In the genomic region with DNA sequence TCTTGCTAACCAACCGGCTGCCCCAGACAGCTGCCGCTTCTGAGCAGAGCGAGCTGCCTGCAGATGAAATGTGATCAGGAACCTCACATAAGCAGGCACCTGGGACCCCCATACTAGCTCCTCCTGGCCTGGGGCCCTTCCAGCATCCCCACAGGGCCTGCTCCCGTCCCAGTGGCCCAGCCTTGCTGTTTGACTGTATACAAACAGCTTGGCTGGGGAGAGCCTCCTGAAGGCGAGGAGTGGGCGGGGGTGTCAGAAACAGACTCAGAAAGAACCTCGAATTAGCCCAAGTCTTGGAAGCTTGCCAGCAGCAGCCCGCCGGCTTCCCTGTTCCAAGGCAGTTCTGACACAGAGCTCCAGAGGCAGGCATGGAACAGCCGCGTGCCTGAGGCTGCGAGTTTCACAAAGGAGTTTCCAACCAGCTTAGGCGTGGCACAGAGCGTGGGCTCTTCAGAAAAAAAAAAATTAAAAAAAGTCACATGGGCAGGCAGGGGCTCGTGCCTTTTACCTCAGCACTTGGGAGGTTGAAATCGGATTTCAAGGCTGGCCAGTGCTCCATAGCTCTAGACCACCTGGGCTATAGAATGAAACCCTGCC, we compare ENCODE assay signal across 8 mouse cellular contexts. TPM values are rescaled to one million over a fixed set of nuclear protein-coding genes. Genes with fewer than 3 reads are reported as not detected.
DNase-seq lines count a peak whose midpoint lies in the region; ATAC-seq and TF ChIP-seq lines count a peak whose summit lies in the region.

No protein-coding gene starts in this region.

- 0 out of 2 replicates have a peak overlapping the region, but pooled peaks have one; percentile 24 for H3K9ac ChIP-seq in hindbrain, postnatal 0 days (replicated peaks; ENCODE audit: low read length)
- peak overlapping the region; percentile 22; the same call in 1 of the 2 replicates for H3K9ac ChIP-seq in neural tube, embryonic 13.5 days

- peak; percentile 59 to 67 for DNase-seq in cerebellum, adult 2 months
- DNase-seq in cerebellum, adult 11 months: no peak
- peak; percentile 67 to 80 for DNase-seq in cerebellum, postnatal 25 days
- peak; percentile 47 to 63 for DNase-seq in gastrocnemius, adult 8-10 months (ENCODE audit: low spot score in 2 of 2)
- DNase-seq in hindbrain, postnatal 0 days (ENCODE audit: low spot score): peak; percentile 90
- DNase-seq in left cerebral cortex, postnatal 36 days (ENCODE audit: low spot score in 2 of 2): peak; percentile 97
- DNase-seq in thymus, postnatal 0 days (ENCODE audit: low spot score): no peak

- 0 out of 2 replicates have a peak overlapping the region, but pooled peaks have one; percentile 13 for H3K4me2 ChIP-seq in hindbrain, postnatal 0 days (ENCODE audit: low read depth, low read length)
- H3K4me2 ChIP-seq in neural tube, embryonic 13.5 days: peak overlapping the region; percentile 16; the same call in 1 of the 2 replicates

- peak; percentile 61; the same call in 1 of the 2 replicates for ATAC-seq in hindbrain, postnatal 0 days
- ATAC-seq in neural tube, embryonic 13.5 days (ENCODE audit: low read depth): peak; percentile 70

- no peaks in the 10 kb centered on the region for H3K9me3 ChIP-seq in hindbrain, postnatal 0 days (ENCODE audit: low read length)
- H3K9me3 ChIP-seq in neural tube, embryonic 13.5 days: no peaks in the 10 kb centered on the region

- H3K27ac ChIP-seq in cerebellum, adult 2 months (ENCODE audit: insufficient read depth, low read length): no peak overlapping the region
- peak overlapping the region; percentile 56; the same call in 1 of the 2 replicates for H3K27ac ChIP-seq in hindbrain, postnatal 0 days
- peak overlapping the region; percentile 83 for H3K27ac ChIP-seq in neural tube, embryonic 13.5 days (replicated peaks)

- no peaks in the 10 kb centered on the region for H3K27me3 ChIP-seq in cerebellum, adult 2 months (ENCODE audit: control insufficient read depth, insufficient read depth, low read length)
- H3K27me3 ChIP-seq in hindbrain, postnatal 0 days (ENCODE audit: insufficient read depth, low read length): no peaks in the 10 kb centered on the region
- H3K27me3 ChIP-seq in neural tube, embryonic 13.5 days: no peaks in the 10 kb centered on the region

- intact Hi-C loops in left cerebral cortex, postnatal 36 days (cut with DNase I): loop anchor here (2.0 to 10.0 kb wide), 2 partner anchors 98 to 182 kb away; no protein-coding TSS in a partner anchor

- H3K36me3 ChIP-seq in hindbrain, postnatal 0 days (ENCODE audit: insufficient read depth, low read length): no peaks in the 10 kb centered on the region
- H3K36me3 ChIP-seq in neural tube, embryonic 13.5 days: no peaks in the 10 kb centered on the region

- peaks cover 7% of the 10 kb centered on the region for H3K4me1 ChIP-seq in cerebellum, adult 2 months (ENCODE audit: control insufficient read depth, insufficient read depth, low read length)
- H3K4me1 ChIP-seq in hindbrain, postnatal 0 days (ENCODE audit: insufficient read depth, low read length): peaks cover 17% of the 10 kb centered on the region
- peaks cover 70% of the 10 kb centered on the region for H3K4me1 ChIP-seq in neural tube, embryonic 13.5 days (replicated peaks)

- no peak overlapping the region for H3K4me3 ChIP-seq in cerebellum, adult 2 months (replicated peaks; ENCODE audit: insufficient read depth, low read depth, low read length)
- no peak overlapping the region for H3K4me3 ChIP-seq in hindbrain, postnatal 0 days (ENCODE audit: low read length)
- 0 out of 2 replicates have a peak overlapping the region, but pooled peaks have one; percentile 3 for H3K4me3 ChIP-seq in neural tube, embryonic 13.5 days

- TF ChIP-seq POLR2A in cerebellum, adult 2 months (IDR thresholded peaks at IDR 0.05; ENCODE audit: borderline replicate concordance, insufficient read depth, low read length): no peak

- no peak for TF ChIP-seq CTCF in cerebellum, adult 2 months (IDR thresholded peaks at IDR 0.05; ENCODE audit: borderline replicate concordance, insufficient read depth, low read depth, low read length)
- TF ChIP-seq CTCF in hindbrain, postnatal 0 days (IDR thresholded peaks at IDR 0.05; ENCODE audit: low read depth): no peak

- 31% methylated on average over 16 of the region's 16 CpGs for WGBS in cerebellum, adult 2 months
- WGBS in hindbrain, postnatal 0 days: 9% methylated on average over 16 of the region's 16 CpGs
- 20% methylated on average over 16 of the region's 16 CpGs for WGBS in neural tube, embryonic 13.5 days

RNA-seq across cellular contexts. Expression of a gene that starts 36.2 kb away (rescaled TPM):
- 15.6 and 18.7 TPM in 2 replicates for polyA plus RNA-seq in cerebellum, adult 2 months (2012; rRNA removed)
- 1 to 10 TPM; 1.2 to 2.1 (median 1.4) TPM for total RNA-seq in gastrocnemius, adult 8-10 months (2022)
- 0.86 and 9.0 TPM in 2 replicates for total RNA-seq in hindbrain, postnatal 0 days (2014; rRNA removed)
- 8.9 and 10.0 TPM in 2 replicates for polyA plus RNA-seq in hindbrain, postnatal 0 days (2015; fragmentation: Nextera tagmentation; extraction: Ambion mirVana)
- total RNA-seq in left cerebral cortex, postnatal 36 days (2021): 10 to 100 TPM in 1 of 2 experiments, 1 to 10 TPM in 1; 8.4 to 11.6 TPM
- 5.6 and 5.7 TPM in 2 replicates for polyA plus RNA-seq in neural tube, embryonic 13.5 days (2015; fragmentation: Nextera tagmentation; extraction: Ambion mirVana)
- 2.7 and 2.9 TPM in 2 replicates for polyA plus RNA-seq in thymus, postnatal 0 days (2015; fragmentation: Nextera tagmentation; extraction: Ambion mirVana)

RNA-seq across cellular contexts. Expression of a gene that starts 36.4 kb away (rescaled TPM):
- polyA plus RNA-seq in cerebellum, adult 2 months (2012; rRNA removed): 102 and 104 TPM in 2 replicates
- total RNA-seq in gastrocnemius, adult 8-10 months (2022): 10 to 100 TPM; 52.2 to 64.6 (median 59.8) TPM
- total RNA-seq in hindbrain, postnatal 0 days (2014; rRNA removed): 85.4 and 93.5 TPM in 2 replicates
- 129 and 136 TPM in 2 replicates for polyA plus RNA-seq in hindbrain, postnatal 0 days (2015; fragmentation: Nextera tagmentation; extraction: Ambion mirVana)
- total RNA-seq in left cerebral cortex, postnatal 36 days (2021): 10 to 100 TPM; 65.6 to 67.3 TPM
- 136 and 141 TPM in 2 replicates for polyA plus RNA-seq in neural tube, embryonic 13.5 days (2015; fragmentation: Nextera tagmentation; extraction: Ambion mirVana)
- polyA plus RNA-seq in thymus, postnatal 0 days (2015; fragmentation: Nextera tagmentation; extraction: Ambion mirVana): 184 and 189 TPM in 2 replicates

RNA-seq across cellular contexts. Expression of a gene that starts 55.7 kb away (rescaled TPM):
- 32.0 and 38.1 TPM in 2 replicates for polyA plus RNA-seq in cerebellum, adult 2 months (2012; rRNA removed)
- 10 to 100 TPM; 10.4 to 12.4 (median 11.4) TPM for total RNA-seq in gastrocnemius, adult 8-10 months (2022)
- 12.8 and 20.2 TPM in 2 replicates for total RNA-seq in hindbrain, postnatal 0 days (2014; rRNA removed)
- 15.4 and 15.9 TPM in 2 replicates for polyA plus RNA-seq in hindbrain, postnatal 0 days (2015; fragmentation: Nextera tagmentation; extraction: Ambion mirVana)
- total RNA-seq in left cerebral cortex, postnatal 36 days (2021): 10 to 100 TPM; 17.4 to 19.5 TPM
- polyA plus RNA-seq in neural tube, embryonic 13.5 days (2015; fragmentation: Nextera tagmentation; extraction: Ambion mirVana): 15.9 and 17.8 TPM in 2 replicates
- 15.9 and 16.3 TPM in 2 replicates for polyA plus RNA-seq in thymus, postnatal 0 days (2015; fragmentation: Nextera tagmentation; extraction: Ambion mirVana)

Comparison
In these comparisons a context has a peak if more than half of its experiments do, and no peak if none do; other contexts are left out.
1. DNase-seq: peak in cerebellum, adult 2 months (2 of 2), cerebellum, postnatal 25 days (2 of 2), gastrocnemius, adult 8-10 months (2 of 2), hindbrain, postnatal 0 days (single experiment) and left cerebral cortex, postnatal 36 days (2 of 2); none in cerebellum, adult 11 months (single experiment) and thymus, postnatal 0 days (single experiment).